Mouse (Mus musculus) embryonic facial prominence, embryonic 13.5 days (tissue): Measurements from ENCODE around the gene Aanat. TPM values are rescaled to one million over a fixed set of nuclear protein-coding genes. Genes with fewer than 3 reads are reported as not detected.

Experiments
- ATAC-seq: fragments of 200-750 bp; cut with Nextera tagmentation; 2 replicates; pipeline ENCODE4 v1.8.0; 2017; ENCODE audit warnings: low read depth; ENCODE audit not compliant: insufficient number of reproducible peaks, insufficient read depth, low FRiP score, low TSS enrichment
- H3K27ac ChIP-seq: fragments of 300-500 bp; sonication (generic); 2 replicates; pipeline ENCODE4 v1.5.1; 2015; ENCODE audit warnings: moderate library complexity, mild to moderate bottlenecking, inconsistent platforms
- H3K27me3 ChIP-seq: fragments of 300-500 bp; sonication (generic); 2 replicates; pipeline ENCODE4 v1.6.1; 2015; ENCODE audit warnings: mild to moderate bottlenecking, inconsistent platforms
- H3K36me3 ChIP-seq: fragments of 300-500 bp; sonication (generic); 2 replicates; pipeline ENCODE4 v1.6.1; 2015; ENCODE audit warnings: mild to moderate bottlenecking, inconsistent platforms
- H3K4me1 ChIP-seq: fragments of 300-500 bp; sonication (generic); 2 replicates; pipeline ENCODE4 v1.6.1; 2015; ENCODE audit warnings: inconsistent platforms
- H3K4me2 ChIP-seq: fragments of 300-500 bp; sonication (generic); 2 replicates; pipeline ENCODE4 v1.6.1; 2015; ENCODE audit warnings: moderate library complexity, mild to moderate bottlenecking, inconsistent platforms
- H3K4me3 ChIP-seq: fragments of 300-500 bp; sonication (generic); 2 replicates; pipeline ENCODE4 v1.5.1; 2015; ENCODE audit warnings: mild to moderate bottlenecking, inconsistent platforms
- H3K9ac ChIP-seq: fragments of 300-500 bp; sonication (generic); 2 replicates; pipeline ENCODE4 v1.6.1; 2015; ENCODE audit warnings: mild to moderate bottlenecking, inconsistent platforms
- H3K9me3 ChIP-seq: fragments of 300-500 bp; sonication (generic); 2 replicates; pipeline ENCODE4 v1.6.1; 2016; ENCODE audit warnings: inconsistent platforms
- WGBS: fragments of 180-500 bp; shearing (Covaris S2); methylation state at CpG from one replicate; pipeline ENCODE4 v1.1.7; 2015; ENCODE audit warnings: mixed read lengths; 5-methylcytosine and 5-hydroxymethylcytosine counted together
- polyA plus RNA-seq: library from polyadenylated mRNA; unstranded; fragments of >200 nt; fragmentation: Nextera tagmentation; extraction: Ambion mirVana; gene quantifications from 2 replicates; pipeline ENCODE4 v1.2.1, GENCODE M21; 2015

The Aanat gene
- not detected in 2 replicates for polyA plus RNA-seq

DNA sequence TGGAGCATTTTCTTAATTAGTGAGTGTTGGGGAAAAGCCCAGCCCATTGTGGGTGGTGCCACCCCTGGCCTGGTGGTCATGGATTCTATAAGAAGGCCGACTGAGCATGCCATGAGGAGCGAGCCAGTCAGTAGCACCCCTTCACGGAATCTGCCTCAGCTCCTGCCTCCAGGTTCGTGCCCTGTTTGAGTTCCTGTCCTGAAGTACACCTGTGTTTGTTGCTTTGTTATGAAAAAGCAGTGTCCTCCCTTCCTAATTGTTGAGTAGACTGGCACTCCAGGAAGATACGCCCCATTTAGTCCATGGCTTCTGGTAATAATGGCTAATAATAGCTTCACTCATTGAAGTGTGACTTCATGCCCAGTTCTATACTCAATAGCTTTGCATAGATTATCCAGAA, at the start of gene Aanat:
TSS of gene Aanat (plus strand) at position 123 of the 400 bp plus-strand sequence.
- Histone ChIP-seq H3K9me3 (no peaks in the 10 kb centered on the region), H3K27me3 (peaks cover 7% of the 10 kb centered on the region; the same call in 1 of the 2 replicates), H3K4me1 (peaks cover 18% of the 10 kb centered on the region), H3K36me3 (no peaks in the 10 kb centered on the region), H3K9ac (no peak within 1 kb of the TSS), H3K4me2 (peak within 1 kb of the TSS; percentile 37), H3K4me3 (no peak within 1 kb of the TSS), H3K27ac (peak within 1 kb of the TSS; percentile 33; the same call in 1 of the 2 replicates)
- no peak for ATAC-seq
- 59% methylated on average over 5 of the region's 5 CpGs for WGBS

DNA sequence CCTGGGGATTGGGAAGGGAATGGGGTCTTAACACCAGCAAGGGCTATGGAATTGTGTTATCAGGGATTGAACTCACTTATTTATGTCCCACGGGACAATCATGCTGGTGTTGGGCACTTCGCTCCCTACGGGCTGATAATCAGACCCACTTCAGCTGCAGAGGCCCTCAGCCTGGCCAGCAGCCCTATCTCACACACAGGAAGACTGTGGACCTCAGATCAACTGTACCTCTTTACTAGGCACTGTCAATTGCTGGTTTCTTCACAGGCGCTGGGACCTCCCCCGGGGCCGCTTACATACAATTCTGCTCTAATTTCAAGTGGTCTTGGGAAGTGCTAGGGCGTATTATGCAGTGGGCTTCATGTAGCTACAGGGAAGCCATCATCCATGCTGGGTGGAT, 49.5 kb upstream of the Aanat start:
- Histone ChIP-seq H3K36me3 (peaks cover 46% of the 10 kb centered on the region), H3K4me2 (no peak overlapping the region), H3K9me3 (no peaks in the 10 kb centered on the region), H3K4me3 (no peak overlapping the region), H3K27me3 (peaks cover 31% of the 10 kb centered on the region), H3K4me1 (peaks cover 24% of the 10 kb centered on the region), H3K9ac (no peak overlapping the region), H3K27ac (no peak overlapping the region)
- WGBS = 88% methylated on average over 7 of the region's 7 CpGs
- ATAC-seq = no peak

DNA sequence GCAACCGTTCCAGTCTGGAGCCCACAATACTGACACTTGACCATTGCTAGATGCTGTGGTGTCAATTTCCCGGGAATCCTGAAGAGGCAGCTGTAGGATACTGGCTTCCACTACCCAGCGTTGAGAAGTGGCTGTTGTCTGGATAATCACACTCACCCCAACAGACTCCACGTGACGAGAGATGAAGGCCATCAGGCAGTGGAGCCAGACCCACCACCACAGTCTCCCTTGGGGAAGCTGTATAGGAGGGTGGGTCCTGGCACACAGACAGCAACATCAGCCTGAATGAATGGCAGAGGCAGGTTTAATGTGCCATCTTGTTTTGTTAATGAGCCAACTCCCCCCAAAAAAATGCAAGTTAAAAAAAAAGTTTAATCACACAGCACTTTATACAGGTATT, 48.8 kb upstream of the Aanat start:
- peaks cover 24% of the 10 kb centered on the region for H3K27me3 ChIP-seq
- no peak overlapping the region for H3K27ac ChIP-seq
- no peaks in the 10 kb centered on the region for H3K9me3 ChIP-seq
- no peak for ATAC-seq
- peaks cover 53% of the 10 kb centered on the region for H3K36me3 ChIP-seq
- no peak overlapping the region for H3K4me2 ChIP-seq
- WGBS = 67% methylated on average over 5 of the region's 5 CpGs
- H3K4me1 ChIP-seq = peaks cover 17% of the 10 kb centered on the region
- H3K9ac ChIP-seq = no peak overlapping the region
- H3K4me3 ChIP-seq = no peak overlapping the region

- 66% methylated on average over 12 of the region's 12 CpGs for WGBS
- ATAC-seq = no peak
Observed at GRCm38 (mm10) chr11:116538142-116538735, 48.0 kb upstream of the Aanat start.

DNA sequence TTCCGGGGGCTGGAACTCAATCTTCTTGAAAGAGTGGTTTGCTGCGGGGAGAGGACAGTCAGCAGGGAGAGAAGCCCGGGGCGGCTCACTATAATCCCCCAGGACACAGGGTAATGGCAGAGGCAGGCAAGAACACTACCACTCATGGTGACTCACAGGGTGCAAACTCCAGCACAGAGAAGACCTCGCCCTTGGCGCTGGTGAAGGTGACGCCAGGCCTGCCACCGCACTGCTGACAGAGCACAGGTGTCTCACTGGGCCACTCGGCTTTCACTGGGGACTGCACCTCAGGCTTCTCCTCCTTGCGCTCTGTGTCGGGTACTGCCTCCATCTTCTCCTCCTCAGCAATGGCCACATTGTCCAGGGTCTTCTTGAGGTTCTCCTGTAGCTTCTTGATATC, 45.0 kb upstream of the Aanat start:
- Histone ChIP-seq H3K9me3 (no peaks in the 10 kb centered on the region), H3K4me2 (no peak overlapping the region), H3K27me3 (no peaks in the 10 kb centered on the region), H3K36me3 (peaks cover 91% of the 10 kb centered on the region), H3K27ac (no peak overlapping the region), H3K4me3 (no peak overlapping the region), H3K4me1 (no peaks in the 10 kb centered on the region), H3K9ac (no peak overlapping the region)
- 93% methylated on average over 11 of the region's 11 CpGs for WGBS
- no peak for ATAC-seq

More at GRCm38 (mm10) chr11:116538142-116538735, 48.0 kb upstream of the Aanat start:
- Histone ChIP-seq H3K9ac (no peak overlapping the region), H3K27ac (no peak overlapping the region), H3K36me3 (peaks cover 62% of the 10 kb centered on the region), H3K4me3 (no peak overlapping the region), H3K27me3 (peaks cover 16% of the 10 kb centered on the region), H3K9me3 (no peaks in the 10 kb centered on the region), H3K4me2 (no peak overlapping the region), H3K4me1 (peaks cover 10% of the 10 kb centered on the region)

DNA sequence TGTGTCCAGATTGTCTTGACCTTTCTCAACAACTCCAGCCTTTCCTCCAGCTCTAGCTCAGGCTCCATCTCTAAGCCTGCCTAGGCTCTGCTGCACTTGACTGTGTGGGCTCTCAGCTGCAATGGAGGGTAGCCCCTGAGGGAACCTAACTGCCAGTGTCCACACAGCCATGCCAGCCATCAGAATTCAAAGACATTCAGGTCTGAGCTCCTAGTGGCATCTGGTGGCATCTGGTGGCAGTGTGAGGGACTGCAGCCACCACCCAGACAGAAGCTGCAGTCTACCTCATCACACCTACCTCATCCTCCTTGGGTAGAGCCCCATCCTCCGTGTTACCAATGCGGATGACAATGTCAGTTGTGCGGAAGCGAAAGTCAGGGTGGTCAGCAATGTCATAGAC, 43.1 kb upstream of the Aanat start:
- Histone ChIP-seq H3K4me1 (no peaks in the 10 kb centered on the region), H3K36me3 (peaks cover 99% of the 10 kb centered on the region), H3K4me3 (no peak overlapping the region), H3K27ac (no peak overlapping the region), H3K4me2 (no peak overlapping the region), H3K9me3 (no peaks in the 10 kb centered on the region), H3K9ac (no peak overlapping the region), H3K27me3 (no peaks in the 10 kb centered on the region)
- 84% methylated on average over 4 of the region's 4 CpGs for WGBS
- ATAC-seq = no peak

- no peak overlapping the region for H3K4me3 ChIP-seq
- H3K27me3 ChIP-seq = no peaks in the 10 kb centered on the region
- no peaks in the 10 kb centered on the region for H3K9me3 ChIP-seq
- peaks cover 22% of the 10 kb centered on the region for H3K4me1 ChIP-seq
- H3K36me3 ChIP-seq = peaks cover 63% of the 10 kb centered on the region
- no peak overlapping the region for H3K4me2 ChIP-seq
- no peak overlapping the region for H3K9ac ChIP-seq
- ATAC-seq = no peak
- H3K27ac ChIP-seq = no peak overlapping the region
- 92% methylated on average over 17 of the region's 17 CpGs for WGBS
Observed at GRCm38 (mm10) chr11:116547296-116548060, 38.8 kb upstream of the Aanat start.

DNA sequence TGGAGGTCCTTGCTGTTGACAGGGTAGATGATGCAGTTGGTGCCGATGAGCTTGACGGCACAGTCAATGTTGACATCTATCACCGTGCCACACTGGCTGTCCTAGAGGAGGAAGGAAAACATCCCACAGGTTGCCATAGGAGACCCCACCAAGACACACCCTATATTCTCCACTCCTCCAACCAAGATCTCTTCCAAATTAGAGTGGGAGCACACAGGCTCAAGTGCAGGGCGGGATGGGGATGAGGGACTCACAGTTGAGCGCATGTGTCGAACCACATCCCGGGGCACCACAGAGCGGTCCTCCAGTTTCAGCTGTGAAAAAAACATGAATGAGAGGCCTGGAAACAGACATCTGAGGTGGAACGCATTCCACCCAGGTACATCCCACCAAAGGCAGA, 37.5 kb upstream of the Aanat start:
- Histone ChIP-seq H3K4me1 (peaks cover 22% of the 10 kb centered on the region), H3K9me3 (no peaks in the 10 kb centered on the region), H3K9ac (0 out of 2 replicates have a peak overlapping the region, but pooled peaks have one; percentile 37), H3K36me3 (peaks cover 50% of the 10 kb centered on the region), H3K27me3 (no peaks in the 10 kb centered on the region), H3K4me2 (no peak overlapping the region), H3K27ac (no peak overlapping the region), H3K4me3 (no peak overlapping the region)
- ATAC-seq = no peak
- 97% methylated on average over 9 of the region's 9 CpGs for WGBS

DNA sequence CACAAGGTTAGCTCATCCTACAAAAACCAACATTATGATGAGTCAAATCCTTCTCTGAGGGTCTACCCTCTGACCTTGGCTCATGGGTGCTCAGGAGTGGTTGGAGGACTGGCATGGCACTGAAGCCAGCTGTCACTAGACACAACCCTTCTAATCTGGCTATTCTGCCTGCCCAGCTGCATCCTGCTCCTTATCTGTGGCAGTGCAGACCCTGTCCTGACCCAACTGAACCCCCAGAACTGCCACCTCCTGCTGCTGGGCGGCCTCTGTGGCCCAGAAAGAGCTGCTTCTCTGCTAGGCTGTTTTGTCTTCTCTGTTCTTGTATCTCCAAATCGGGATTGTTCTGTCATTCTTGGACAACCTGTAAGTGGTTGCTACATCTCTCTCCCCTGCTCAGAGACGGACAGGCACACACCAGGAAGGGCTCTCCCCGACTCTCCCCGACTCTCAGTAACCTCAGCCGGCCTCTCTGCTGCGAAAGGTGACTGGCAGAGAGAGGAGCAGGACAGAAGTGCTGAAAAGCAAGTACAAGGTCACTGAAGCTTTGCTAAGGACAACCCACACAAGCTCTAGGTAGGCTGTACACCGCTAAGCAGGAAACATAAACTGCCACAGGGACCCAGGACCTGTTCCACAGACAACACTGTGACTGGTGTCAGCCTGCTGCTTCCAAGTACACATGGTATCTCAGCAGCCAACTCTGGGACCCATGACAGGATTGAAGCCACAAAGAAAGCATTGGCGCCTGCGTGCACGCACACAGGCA, 36.8 kb upstream of the Aanat start:
- Histone ChIP-seq H3K9me3 (no peaks in the 10 kb centered on the region), H3K27me3 (no peaks in the 10 kb centered on the region), H3K9ac (no peak overlapping the region), H3K36me3 (peaks cover 43% of the 10 kb centered on the region), H3K4me2 (no peak overlapping the region), H3K4me1 (peaks cover 26% of the 10 kb centered on the region), H3K4me3 (no peak overlapping the region), H3K27ac (no peak overlapping the region)
- no peak for ATAC-seq
- 82% methylated on average over 11 of the region's 11 CpGs for WGBS

DNA sequence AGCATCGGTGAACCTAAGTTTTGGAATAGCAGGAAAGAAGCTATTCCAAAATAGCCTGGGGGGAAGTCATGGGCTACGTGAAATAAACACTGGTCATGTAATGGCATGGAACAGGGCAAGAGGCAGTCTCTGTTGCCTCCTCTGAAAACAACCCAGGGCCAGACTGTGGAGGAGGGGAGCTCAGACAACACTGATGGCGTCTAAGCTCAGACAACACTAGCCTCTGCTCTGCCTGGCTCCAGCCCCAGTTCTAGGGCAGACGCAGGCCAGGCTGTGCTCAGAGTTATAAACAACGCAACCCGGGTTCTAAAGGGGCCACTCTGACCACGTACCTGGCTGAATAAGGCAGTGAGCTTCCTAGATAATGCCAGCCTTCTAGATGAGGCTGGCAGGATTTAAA, 35.5 kb upstream of the Aanat start:
- Histone ChIP-seq H3K4me1 (peaks cover 34% of the 10 kb centered on the region), H3K9me3 (no peaks in the 10 kb centered on the region), H3K4me3 (no peak overlapping the region), H3K36me3 (peaks cover 30% of the 10 kb centered on the region), H3K9ac (0 out of 2 replicates have a peak overlapping the region, but pooled peaks have one; percentile 46), H3K4me2 (no peak overlapping the region), H3K27ac (peak overlapping the region; percentile 22; the same call in 1 of the 2 replicates), H3K27me3 (no peaks in the 10 kb centered on the region)
- no peak for ATAC-seq
- WGBS = 57% methylated on average over 7 of the region's 7 CpGs

DNA sequence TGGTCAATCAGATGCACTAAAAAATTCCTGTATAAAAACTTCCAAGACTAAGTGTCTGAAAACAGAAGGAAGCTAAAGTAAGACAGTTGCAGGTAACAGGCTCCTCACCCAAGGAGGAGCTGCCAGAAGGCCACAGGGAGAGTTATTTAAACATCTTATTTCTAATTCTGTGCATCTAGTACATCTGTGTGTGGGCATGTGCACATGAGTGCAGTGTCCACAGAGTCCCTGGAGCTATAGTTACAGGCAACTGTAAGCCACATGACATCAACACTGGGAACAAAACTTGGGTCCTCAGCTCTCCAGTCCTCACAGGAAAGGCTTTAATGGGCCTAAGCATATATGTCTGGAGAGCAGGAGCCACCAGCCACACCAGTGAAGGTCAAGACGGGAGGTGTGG, 34.0 kb upstream of the Aanat start:
- no peak for ATAC-seq
- 96% methylated on average over 1 of the region's 1 CpGs for WGBS
- H3K4me1 ChIP-seq = peaks cover 43% of the 10 kb centered on the region

More for the DNA sequence above, 34.0 kb upstream of the Aanat start:
- H3K27me3 ChIP-seq = no peaks in the 10 kb centered on the region
- no peak overlapping the region for H3K4me3 ChIP-seq
- no peak overlapping the region for H3K9ac ChIP-seq
- H3K4me2 ChIP-seq = no peak overlapping the region
- H3K9me3 ChIP-seq = no peaks in the 10 kb centered on the region
- peaks cover 15% of the 10 kb centered on the region for H3K36me3 ChIP-seq
- H3K27ac ChIP-seq = no peak overlapping the region
